Mouse (Mus musculus) kidney, postnatal 0 days (tissue): ENCODE measurements at regions not wholly inside any gene's neighbourhood (a gene's known extent, or its start where the extent isn't known, plus 50 kb on each side); places are given as distances from the start of the nearest gene placed in this dataset.

Source experiments
- ATAC-seq: fragments of 200-750 bp; cut with Nextera tagmentation; replicated peaks from 2 replicates; pipeline ENCODE4 v1.8.0; 2017; ENCODE audit warnings: low read depth, moderate number of reproducible peaks, moderate TSS enrichment, moderate library complexity; ENCODE audit not compliant: low FRiP score
- DNase-seq: peaks from one replicate; pipeline ENCODE4 v3.0.0-alpha.2; 2016; ENCODE audit warnings: low spot score
- H3K27ac ChIP-seq: fragments of 300-500 bp; sonication (generic); 2 replicates; pipeline ENCODE4 v1.5.1; 2014; ENCODE audit warnings: mild to moderate bottlenecking
- H3K27me3 ChIP-seq: fragments of 300-500 bp; sonication (generic); 2 replicates; pipeline ENCODE4 v1.6.1; 2014; ENCODE audit warnings: low read length, mixed read lengths; ENCODE audit not compliant: insufficient read depth
- H3K36me3 ChIP-seq: fragments of 300-500 bp; sonication (generic); 2 replicates; pipeline ENCODE4 v1.6.1; 2014; ENCODE audit warnings: low read length, mixed read lengths; ENCODE audit not compliant: insufficient read depth
- H3K4me1 ChIP-seq: fragments of 300-500 bp; sonication (generic); replicated peaks from 2 replicates; pipeline ENCODE4 v1.6.1; 2014; ENCODE audit warnings: antibody characterized with exemption, low read length, mixed read lengths; ENCODE audit not compliant: insufficient read depth
- H3K4me2 ChIP-seq: fragments of 300-500 bp; sonication (generic); 2 replicates; pipeline ENCODE4 v1.6.1; 2014; ENCODE audit warnings: mild to moderate bottlenecking, low read length, moderate library complexity, mixed read lengths
- H3K4me3 ChIP-seq: fragments of 300-500 bp; sonication (generic); replicated peaks from 2 replicates; pipeline ENCODE4 v1.5.1; 2014; ENCODE audit warnings: low read depth, low read length
- H3K9ac ChIP-seq: fragments of 300-500 bp; sonication (generic); 2 replicates; pipeline ENCODE4 v1.6.1; 2014; ENCODE audit warnings: low read depth, low read length
- H3K9me3 ChIP-seq: fragments of 300-500 bp; sonication (generic); replicated peaks from 2 replicates; pipeline ENCODE4 v1.6.1; 2016; ENCODE audit warnings: low read length, inconsistent platforms, mixed read lengths
- CTCF ChIP-seq: IDR thresholded peaks from 2 replicates; pipeline ENCODE4 v1.5.1; 2016; ENCODE audit warnings: antibody characterized with exemption, low read depth, mild to moderate bottlenecking, moderate library complexity
- WGBS: fragments of 180-500 bp; shearing (Covaris S2); extraction: QIAGEN DNeasy Blood & Tissue Kit; methylation state at CpG from one replicate; pipeline ENCODE4 v1.1.7; 2014; 5-methylcytosine and 5-hydroxymethylcytosine counted together

DNA sequence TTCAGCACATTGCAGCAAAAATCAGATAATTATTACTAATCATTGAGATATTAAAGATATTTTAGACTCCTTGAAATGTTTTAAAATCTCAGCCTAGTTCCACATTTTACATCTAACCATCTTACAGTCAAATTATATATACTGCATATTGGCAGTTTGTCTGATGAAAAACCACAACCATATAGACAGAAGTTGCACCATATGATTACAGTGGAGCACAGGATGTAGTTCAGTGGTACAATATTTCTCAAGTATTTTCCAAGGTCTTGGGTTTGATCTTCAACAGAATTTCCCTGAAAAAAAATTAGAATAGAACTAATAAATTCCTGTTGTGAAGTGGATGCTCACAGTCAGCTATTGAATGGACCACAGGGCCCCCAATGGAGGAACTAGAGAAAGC, 140.2 kb upstream of the Mbnl1 start:
- no peak for DNase-seq
- ATAC-seq = no peak
- no peaks in the 10 kb centered on the region for H3K36me3 ChIP-seq
- no peak for TF ChIP-seq CTCF
- H3K4me3 ChIP-seq = no peak overlapping the region
- no peak overlapping the region for H3K4me2 ChIP-seq
- no peak overlapping the region for H3K27ac ChIP-seq
- H3K9ac ChIP-seq = no peak overlapping the region
- no peaks in the 10 kb centered on the region for H3K9me3 ChIP-seq
- no peaks in the 10 kb centered on the region for H3K4me1 ChIP-seq
- no peaks in the 10 kb centered on the region for H3K27me3 ChIP-seq

DNA sequence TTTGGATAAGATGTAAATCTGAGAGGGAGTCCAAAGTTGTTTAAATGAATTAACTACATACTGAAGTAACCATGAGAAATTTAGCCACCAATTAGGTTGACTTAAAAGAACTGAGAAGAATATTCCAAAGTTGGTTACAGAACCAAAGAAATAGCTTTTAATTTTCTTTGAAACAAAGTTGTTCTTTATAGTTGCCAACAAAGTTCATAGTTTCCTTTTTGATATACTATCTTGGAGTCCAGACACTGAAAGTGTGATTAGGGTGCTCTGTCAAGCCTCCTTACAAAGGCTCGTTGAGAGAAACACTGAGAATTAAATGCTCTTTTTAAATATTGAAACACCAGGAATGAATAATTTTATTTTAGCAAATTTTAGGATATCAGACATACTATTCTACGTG, 139.0 kb upstream of the Mbnl1 start:
- WGBS = 87% methylated on average over 2 of the region's 2 CpGs
- Histone ChIP-seq H3K9ac (no peak overlapping the region), H3K9me3 (no peaks in the 10 kb centered on the region), H3K4me2 (no peak overlapping the region), H3K4me1 (no peaks in the 10 kb centered on the region), H3K36me3 (no peaks in the 10 kb centered on the region), H3K27ac (no peak overlapping the region), H3K27me3 (no peaks in the 10 kb centered on the region), H3K4me3 (no peak overlapping the region)
- no peak for TF ChIP-seq CTCF
- DNase-seq (no peak), ATAC-seq (no peak)

DNA sequence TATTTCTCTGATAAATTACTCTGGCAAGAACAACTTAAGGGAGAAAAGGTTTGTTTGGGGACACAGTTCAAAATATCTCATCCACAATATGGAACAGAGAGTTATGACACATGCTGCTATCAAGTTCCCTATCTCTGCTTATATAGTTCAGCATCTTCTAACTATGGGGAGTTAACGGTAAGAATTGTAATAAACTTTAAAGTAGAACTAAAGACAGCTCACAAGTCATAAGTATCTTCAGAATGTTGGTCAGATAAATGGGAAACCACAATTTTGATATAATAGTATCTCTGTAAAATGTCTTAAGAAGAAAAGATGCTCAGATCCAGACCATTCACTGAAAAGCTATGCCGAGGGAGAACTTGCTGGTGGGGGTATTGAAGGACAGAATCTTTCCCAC, 138.5 kb upstream of the Mbnl1 start:
- ATAC-seq = no peak
- WGBS = 92% methylated on average over 2 of the region's 2 CpGs
- no peak overlapping the region for H3K9ac ChIP-seq
- no peaks in the 10 kb centered on the region for H3K9me3 ChIP-seq
- no peaks in the 10 kb centered on the region for H3K36me3 ChIP-seq
- H3K4me3 ChIP-seq = no peak overlapping the region
- no peaks in the 10 kb centered on the region for H3K27me3 ChIP-seq
- H3K4me2 ChIP-seq = no peak overlapping the region
- no peak for TF ChIP-seq CTCF
- no peak for DNase-seq
- H3K4me1 ChIP-seq = no peaks in the 10 kb centered on the region
- H3K27ac ChIP-seq = no peak overlapping the region

- no peaks in the 10 kb centered on the region for H3K36me3 ChIP-seq
- no peak overlapping the region for H3K27ac ChIP-seq
- H3K4me2 ChIP-seq = no peak overlapping the region
- H3K27me3 ChIP-seq = no peaks in the 10 kb centered on the region
- no peak overlapping the region for H3K4me3 ChIP-seq
- no peaks in the 10 kb centered on the region for H3K9me3 ChIP-seq
- H3K9ac ChIP-seq = no peak overlapping the region
- H3K4me1 ChIP-seq = no peaks in the 10 kb centered on the region
- DNase-seq (no peak), ATAC-seq (0 out of 2 replicates have a peak, but pooled peaks have one; percentile 57)
- TF ChIP-seq CTCF = no peak
Observed at GRCm38 (mm10) chr3:60346390-60346789, 126.2 kb upstream of the Mbnl1 start.

DNA sequence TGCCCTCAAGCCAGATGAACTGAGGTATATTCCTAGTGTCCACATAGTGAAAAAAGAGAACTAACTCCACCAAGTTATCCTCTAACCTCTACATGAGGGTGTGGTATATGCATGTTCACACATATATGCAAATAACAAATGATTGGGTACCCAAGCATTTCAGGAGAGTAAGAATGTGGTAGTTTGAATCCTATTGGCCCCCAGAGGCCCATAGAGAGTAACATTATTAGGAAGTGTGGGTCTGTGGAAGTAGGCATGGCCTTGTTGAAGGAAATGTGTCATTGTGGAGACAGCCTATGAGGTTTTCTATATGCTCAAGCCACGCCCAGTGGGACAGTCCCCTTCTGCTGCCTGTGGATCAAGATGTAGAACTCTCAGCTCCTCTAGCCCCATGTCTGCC, 125.6 kb upstream of the Mbnl1 start:
- no peaks in the 10 kb centered on the region for H3K4me1 ChIP-seq
- no peak for ATAC-seq
- no peak overlapping the region for H3K27ac ChIP-seq
- H3K36me3 ChIP-seq = no peaks in the 10 kb centered on the region
- TF ChIP-seq CTCF = no peak
- no peak overlapping the region for H3K9ac ChIP-seq
- no peaks in the 10 kb centered on the region for H3K9me3 ChIP-seq
- no peak overlapping the region for H3K4me3 ChIP-seq
- no peak overlapping the region for H3K4me2 ChIP-seq
- DNase-seq = no peak
- 57% methylated on average over 1 of the region's 1 CpGs for WGBS
- no peaks in the 10 kb centered on the region for H3K27me3 ChIP-seq

GRCm38 (mm10) chr3:60371176-60371965, 101.3 kb upstream of the Mbnl1 start:
- TF ChIP-seq CTCF = no peak
- WGBS = 65% methylated on average over 2 of the region's 2 CpGs
- no peak for DNase-seq
- Histone ChIP-seq H3K36me3 (no peaks in the 10 kb centered on the region), H3K27me3 (no peaks in the 10 kb centered on the region), H3K9ac (no peak overlapping the region), H3K4me1 (no peaks in the 10 kb centered on the region), H3K4me3 (no peak overlapping the region), H3K9me3 (no peaks in the 10 kb centered on the region), H3K4me2 (no peak overlapping the region), H3K27ac (no peak overlapping the region)
- no peak for ATAC-seq

- Histone ChIP-seq H3K4me1 (no peaks in the 10 kb centered on the region), H3K9ac (no peak overlapping the region), H3K9me3 (no peaks in the 10 kb centered on the region), H3K4me2 (no peak overlapping the region), H3K27ac (no peak overlapping the region), H3K36me3 (no peaks in the 10 kb centered on the region), H3K27me3 (no peaks in the 10 kb centered on the region), H3K4me3 (no peak overlapping the region)
- 67% methylated on average over 1 of the region's 1 CpGs for WGBS
- no peak for TF ChIP-seq CTCF
- ATAC-seq (no peak), DNase-seq (no peak)
Observed at GRCm38 (mm10) chr3:60373662-60374061, 99.0 kb upstream of the Mbnl1 start.
